Mouse (Mus musculus) thymus, postnatal 14 days (tissue): Measurements from ENCODE around the gene Ccdc183.
A peak's percentile ranks its signal among the peaks of the same experiment; 100 is the strongest.

Experiments used
- DNase-seq: peaks from one replicate; pipeline ENCODE4 v3.0.0; 2021

Ccdc183 gene

GRCm38 (mm10) chr2:25602526-25602925 lies 15.0 kb downstream of the Ccdc183 start:
- DNase-seq: no peak

- DNase-seq: no peak
Observed at GRCm38 (mm10) chr2:25600037-25600436, 17.4 kb downstream of the Ccdc183 start.

GRCm38 (mm10) chr2:25598749-25599148 lies 18.7 kb downstream of the Ccdc183 start:
- DNase-seq: no peak

- DNase-seq: no peak
Observed at GRCm38 (mm10) chr2:25596765-25597510, 20.5 kb downstream of the Ccdc183 start.

- peak; percentile 57 for DNase-seq
Observed at GRCm38 (mm10) chr2:25591863-25592262, 25.6 kb downstream of the Ccdc183 start.

GRCm38 (mm10) chr2:25588227-25588907 lies 29.1 kb downstream of the Ccdc183 start:
- DNase-seq: no peak

GRCm38 (mm10) chr2:25587290-25587689 lies 30.2 kb downstream of the Ccdc183 start:
- DNase-seq: no peak

GRCm38 (mm10) chr2:25585601-25586000 lies 31.9 kb downstream of the Ccdc183 start:
- no peak for DNase-seq

- DNase-seq: no peak
Observed at GRCm38 (mm10) chr2:25584856-25585255, 32.6 kb downstream of the Ccdc183 start.

GRCm38 (mm10) chr2:25584152-25584551 lies 33.3 kb downstream of the Ccdc183 start:
- DNase-seq: no peak

- no peak for DNase-seq
Observed at GRCm38 (mm10) chr2:25583571-25583970, 33.9 kb downstream of the Ccdc183 start.

- DNase-seq: no peak
Observed at GRCm38 (mm10) chr2:25583120-25583481, 34.4 kb downstream of the Ccdc183 start.

- DNase-seq: no peak
Observed at GRCm38 (mm10) chr2:25582466-25583119, 34.9 kb downstream of the Ccdc183 start.

GRCm38 (mm10) chr2:25581901-25582301 lies 35.6 kb downstream of the Ccdc183 start:
- no peak for DNase-seq

- peak; percentile 72 for DNase-seq
Observed at GRCm38 (mm10) chr2:25581294-25581864, 36.1 kb downstream of the Ccdc183 start, which contains the start of gene Ajm1. TSS of gene Ajm1 (minus strand) at chr2:25581757.

GRCm38 (mm10) chr2:25580621-25581101 lies 36.8 kb downstream of the Ccdc183 start:
- DNase-seq: no peak

GRCm38 (mm10) chr2:25579737-25580460 lies 37.6 kb downstream of the Ccdc183 start:
- peak; percentile 78 for DNase-seq

GRCm38 (mm10) chr2:25578796-25579736 lies 38.4 kb downstream of the Ccdc183 start:
- DNase-seq: no peak

- no peak for DNase-seq
Observed at GRCm38 (mm10) chr2:25577951-25578795, 39.3 kb downstream of the Ccdc183 start.
